Mouse (Mus musculus): Measurements from ENCODE around the gene Gpr139. TPM values are rescaled to one million over a fixed set of nuclear protein-coding genes. Genes with fewer than 3 reads are reported as not detected.

Gene Gpr139
- polyA plus RNA-seq (2011; ENCODE audit: insufficient read length, low read depth, missing spikeins): not detected in 2 replicates

DNA sequence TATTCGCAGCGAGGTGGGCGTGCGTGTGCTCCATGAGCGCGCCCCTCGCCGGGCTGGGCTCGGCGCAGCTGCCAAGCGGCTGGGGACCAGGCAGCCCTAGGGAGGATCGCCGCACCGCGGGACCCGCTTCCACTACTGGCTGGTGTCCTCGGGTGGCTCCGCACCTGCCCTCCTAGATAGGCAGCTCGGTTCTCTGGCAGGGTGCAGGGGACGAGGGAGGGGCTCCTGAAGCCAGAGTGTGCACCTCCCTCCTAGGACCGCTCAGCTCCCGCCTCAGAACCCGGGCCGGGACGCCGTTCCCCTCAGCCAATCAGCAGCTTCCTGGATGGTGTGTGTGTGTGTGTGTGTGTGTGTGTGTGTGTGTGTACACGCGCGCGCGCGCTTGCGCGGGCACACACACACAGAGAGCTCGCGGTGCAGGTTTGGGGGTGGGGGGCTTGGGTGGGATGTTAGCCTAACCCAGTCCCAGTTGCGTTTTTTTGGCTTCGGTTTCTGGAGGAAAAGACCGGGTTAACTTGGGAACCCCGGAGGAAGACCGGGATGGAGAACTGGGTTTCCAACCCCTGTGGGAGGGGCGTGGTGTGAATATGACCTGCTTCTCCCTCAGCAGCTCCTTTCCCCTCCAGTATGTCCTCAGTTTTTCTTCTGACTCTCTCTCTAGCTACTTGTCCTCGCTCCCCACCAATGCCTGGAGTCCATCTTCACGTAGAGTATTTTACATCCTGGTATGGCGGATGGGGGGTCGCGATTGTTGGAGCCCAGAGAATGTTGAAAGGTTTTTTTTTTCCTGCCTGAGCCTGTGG is at the start of gene Gpr139:
TSS of gene Gpr139 (minus strand) at position 263 of the 803 bp plus-strand sequence.
- TF ChIP-seq POLR2A (IDR thresholded peaks at IDR 0.05; ENCODE audit: low read depth, low read length): no peak
- TF ChIP-seq CTCF (IDR thresholded peaks at IDR 0.05; ENCODE audit: borderline replicate concordance, insufficient read depth, low read length): no peak
- no peak within 1 kb of the TSS for H3K27ac ChIP-seq (ENCODE audit: insufficient read depth, low read length)
- H3K4me3 ChIP-seq (ENCODE audit: insufficient read depth, low read length): no peak within 1 kb of the TSS
- no peaks in the 10 kb centered on the region for H3K4me1 ChIP-seq (ENCODE audit: control insufficient read depth, insufficient read depth, low read length)

DNA sequence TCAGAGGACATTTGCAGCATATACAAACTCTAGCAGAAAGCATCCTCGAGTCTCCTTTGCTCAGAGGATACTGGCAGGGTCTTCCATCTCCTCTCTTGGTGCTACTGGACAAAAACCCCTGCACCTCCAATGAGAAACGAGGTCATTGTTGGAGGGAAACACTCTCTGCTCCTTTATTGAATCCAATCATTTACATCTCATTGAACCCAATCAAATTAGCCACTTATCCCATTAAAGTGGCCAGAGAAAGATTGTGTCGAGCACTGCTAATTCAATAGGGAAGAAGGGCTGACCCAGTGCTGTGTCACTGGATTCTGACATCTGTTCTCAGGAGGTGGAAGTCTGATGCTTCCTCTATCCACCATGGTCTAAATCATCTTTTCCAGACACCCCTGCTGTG is 46.6 kb upstream of the Gpr139 start:
- TF ChIP-seq CTCF (IDR thresholded peaks at IDR 0.05; ENCODE audit: borderline replicate concordance, insufficient read depth, low read length): no peak
- no peak for TF ChIP-seq POLR2A (IDR thresholded peaks at IDR 0.05; ENCODE audit: low read depth, low read length)
- no peaks in the 10 kb centered on the region for H3K4me1 ChIP-seq (ENCODE audit: control insufficient read depth, insufficient read depth, low read length)
- no peak overlapping the region for H3K4me3 ChIP-seq (ENCODE audit: insufficient read depth, low read length)
- H3K27ac ChIP-seq (ENCODE audit: insufficient read depth, low read length): no peak overlapping the region

- no peak for TF ChIP-seq CTCF (IDR thresholded peaks at IDR 0.05; ENCODE audit: borderline replicate concordance, insufficient read depth, low read length)
- no peak for TF ChIP-seq POLR2A (IDR thresholded peaks at IDR 0.05; ENCODE audit: low read depth, low read length)
- Histone ChIP-seq H3K27ac (ENCODE audit: insufficient read depth, low read length) (no peak overlapping the region), H3K4me1 (ENCODE audit: control insufficient read depth, insufficient read depth, low read length) (no peaks in the 10 kb centered on the region), H3K4me3 (ENCODE audit: insufficient read depth, low read length) (no peak overlapping the region)
Observed at GRCm38 (mm10) chr7:119222706-119223105, 38.3 kb upstream of the Gpr139 start.

GRCm38 (mm10) chr7:119219121-119219520 is 34.7 kb upstream of the Gpr139 start:
- no peak for TF ChIP-seq CTCF (IDR thresholded peaks at IDR 0.05; ENCODE audit: borderline replicate concordance, insufficient read depth, low read length)
- TF ChIP-seq POLR2A (IDR thresholded peaks at IDR 0.05; ENCODE audit: low read depth, low read length): no peak
- no peak overlapping the region for H3K4me3 ChIP-seq (ENCODE audit: insufficient read depth, low read length)
- no peaks in the 10 kb centered on the region for H3K4me1 ChIP-seq (ENCODE audit: control insufficient read depth, insufficient read depth, low read length)
- H3K27ac ChIP-seq (ENCODE audit: insufficient read depth, low read length): no peak overlapping the region

DNA sequence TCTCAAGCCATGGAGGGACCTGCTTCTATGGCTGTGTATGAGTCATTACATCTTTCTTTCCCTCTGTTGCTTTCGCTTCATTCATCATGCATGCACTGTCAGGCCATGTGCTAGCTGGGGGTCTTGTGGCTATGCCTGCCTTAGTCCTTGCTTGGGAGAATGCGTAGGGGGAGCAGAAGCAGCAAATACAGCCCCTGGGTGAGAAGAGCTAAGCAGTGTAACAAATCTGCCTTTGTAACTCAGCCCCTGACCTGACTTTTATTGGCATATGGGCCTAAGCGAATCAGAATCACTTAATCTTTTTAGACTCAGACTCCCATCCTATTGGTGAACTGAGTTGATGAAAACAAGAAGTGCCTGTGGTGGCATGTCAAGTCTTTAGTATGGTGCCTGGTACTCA is 22.8 kb upstream of the Gpr139 start:
- Histone ChIP-seq H3K4me3 (ENCODE audit: insufficient read depth, low read length) (no peak overlapping the region), H3K27ac (ENCODE audit: insufficient read depth, low read length) (no peak overlapping the region), H3K4me1 (ENCODE audit: control insufficient read depth, insufficient read depth, low read length) (no peaks in the 10 kb centered on the region)
- TF ChIP-seq POLR2A (IDR thresholded peaks at IDR 0.05; ENCODE audit: low read depth, low read length): no peak
- no peak for TF ChIP-seq CTCF (IDR thresholded peaks at IDR 0.05; ENCODE audit: borderline replicate concordance, insufficient read depth, low read length)

DNA sequence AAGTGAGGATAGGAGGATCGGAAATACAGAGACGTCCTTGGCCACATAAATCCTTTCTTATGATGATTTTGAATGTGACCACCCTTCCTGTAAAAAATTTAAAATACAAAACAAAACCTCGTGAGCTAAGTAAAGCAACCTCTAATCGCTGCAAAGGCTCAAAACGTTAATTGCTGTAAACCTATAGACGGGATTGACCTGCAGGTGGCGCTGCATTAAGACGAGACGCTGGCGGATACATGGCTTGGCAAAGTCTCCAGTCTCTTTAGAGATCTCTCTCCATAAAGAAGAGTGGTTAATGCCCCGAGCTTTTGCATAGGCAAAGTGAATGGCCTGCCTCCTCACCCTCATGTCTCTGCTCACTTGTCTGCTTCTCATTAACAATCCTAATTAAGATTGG is 2.0 kb upstream of the Gpr139 start:
- Histone ChIP-seq H3K27ac (ENCODE audit: insufficient read depth, low read length) (no peak overlapping the region), H3K4me1 (ENCODE audit: control insufficient read depth, insufficient read depth, low read length) (no peaks in the 10 kb centered on the region), H3K4me3 (ENCODE audit: insufficient read depth, low read length) (no peak overlapping the region)
- TF ChIP-seq CTCF (IDR thresholded peaks at IDR 0.05; ENCODE audit: borderline replicate concordance, insufficient read depth, low read length) (no peak), POLR2A (IDR thresholded peaks at IDR 0.05; ENCODE audit: low read depth, low read length) (no peak)

- no peak overlapping the region for H3K4me3 ChIP-seq (ENCODE audit: insufficient read depth, low read length)
- H3K27ac ChIP-seq (ENCODE audit: insufficient read depth, low read length): no peak overlapping the region
Observed at GRCm38 (mm10) chr7:119185181-119185940, 958 bp upstream of the Gpr139 start.

GRCm38 (mm10) chr7:119181053-119181452 is 3.4 kb downstream of the Gpr139 start:
- Histone ChIP-seq H3K4me1 (ENCODE audit: control insufficient read depth, insufficient read depth, low read length) (no peaks in the 10 kb centered on the region), H3K4me3 (ENCODE audit: insufficient read depth, low read length) (no peak overlapping the region), H3K27ac (ENCODE audit: insufficient read depth, low read length) (no peak overlapping the region)
- TF ChIP-seq POLR2A (IDR thresholded peaks at IDR 0.05; ENCODE audit: low read depth, low read length): no peak
- TF ChIP-seq CTCF (IDR thresholded peaks at IDR 0.05; ENCODE audit: borderline replicate concordance, insufficient read depth, low read length): no peak

More at GRCm38 (mm10) chr7:119185181-119185940, 958 bp upstream of the Gpr139 start:
- no peak for TF ChIP-seq POLR2A (IDR thresholded peaks at IDR 0.05; ENCODE audit: low read depth, low read length)
- no peak for TF ChIP-seq CTCF (IDR thresholded peaks at IDR 0.05; ENCODE audit: borderline replicate concordance, insufficient read depth, low read length)
- no peaks in the 10 kb centered on the region for H3K4me1 ChIP-seq (ENCODE audit: control insufficient read depth, insufficient read depth, low read length)

DNA sequence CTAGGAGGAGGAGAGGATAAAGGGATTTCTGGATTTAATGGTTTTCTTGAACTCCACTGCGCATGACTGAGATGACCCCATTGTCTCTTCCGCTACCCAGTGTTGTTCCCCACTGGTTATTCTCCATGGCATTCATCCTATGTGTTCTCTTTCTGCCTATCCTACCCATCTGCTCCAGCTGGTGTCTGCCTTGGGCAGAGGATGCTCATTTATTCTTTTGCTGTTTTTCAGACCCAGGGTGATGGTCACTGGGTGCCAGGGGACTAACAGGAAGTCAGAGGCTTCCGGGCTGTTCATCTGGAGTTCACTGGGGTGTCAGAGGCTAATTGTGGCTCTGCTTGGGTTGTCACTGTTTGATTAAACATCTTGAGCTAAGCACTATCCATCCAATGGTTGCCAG is 24.4 kb downstream of the Gpr139 start:
- no peak overlapping the region for H3K27ac ChIP-seq (ENCODE audit: insufficient read depth, low read length)
- H3K4me3 ChIP-seq (ENCODE audit: insufficient read depth, low read length): no peak overlapping the region
- no peaks in the 10 kb centered on the region for H3K4me1 ChIP-seq (ENCODE audit: control insufficient read depth, insufficient read depth, low read length)
- TF ChIP-seq CTCF (IDR thresholded peaks at IDR 0.05; ENCODE audit: borderline replicate concordance, insufficient read depth, low read length) (no peak), POLR2A (IDR thresholded peaks at IDR 0.05; ENCODE audit: low read depth, low read length) (no peak)

- TF ChIP-seq POLR2A (IDR thresholded peaks at IDR 0.05; ENCODE audit: low read depth, low read length): no peak
- TF ChIP-seq CTCF (IDR thresholded peaks at IDR 0.05; ENCODE audit: borderline replicate concordance, insufficient read depth, low read length): no peak
- Histone ChIP-seq H3K27ac (ENCODE audit: insufficient read depth, low read length) (no peak overlapping the region), H3K4me1 (ENCODE audit: control insufficient read depth, insufficient read depth, low read length) (no peaks in the 10 kb centered on the region), H3K4me3 (ENCODE audit: insufficient read depth, low read length) (no peak overlapping the region)
Observed at GRCm38 (mm10) chr7:119111771-119112170, 72.6 kb downstream of the Gpr139 start.

Data from embryonic fibroblast, embryonic 13.5 days (primary cell).